Mouse (Mus musculus): ENCODE measurements around the gene Mrpl53. TPM values are rescaled to one million over a fixed set of nuclear protein-coding genes. Genes with fewer than 3 reads are reported as not detected.

Gene Mrpl53
- polyA plus RNA-seq, 2 experiments = 56.6 to 87.4 TPM

GRCm38 (mm10) chr6:83083497-83083896 is 25.3 kb upstream of the Mrpl53 start:
- H3K4me3 ChIP-seq (ENCODE audit: insufficient read depth in 1 of 2, low read depth in 2 of 2, low read length in 2 of 2) = no peak overlapping the region
- ATAC-seq (ENCODE audit: insufficient read depth) (no peak), DNase-seq (ENCODE audit: low read depth in 3 of 3, low spot score in 3 of 3) (no peak)
- peaks cover 8% of the 10 kb centered on the region in 2 experiments for H3K4me1 ChIP-seq (replicated peaks; ENCODE audit: control insufficient read depth in 2 of 2, insufficient read depth in 2 of 2, low read length in 1 of 2)
- peaks cover 6% of the 10 kb centered on the region for H3K36me3 ChIP-seq (replicated peaks; ENCODE audit: control insufficient read depth, insufficient read depth, low read depth)
- no peak overlapping the region for H3K9ac ChIP-seq (replicated peaks)
- TF ChIP-seq CTCF (IDR thresholded peaks at IDR 0.05; ENCODE audit: low read depth) = no peak
- TF ChIP-seq EP300 (IDR thresholded peaks at IDR 0.05; ENCODE audit: low read depth) = no peak
- no peaks in the 10 kb centered on the region for H3K9me3 ChIP-seq (ENCODE audit: control insufficient read depth, low read length)
- no peak overlapping the region for H3K27ac ChIP-seq
- H3K27me3 ChIP-seq (ENCODE audit: control insufficient read depth, insufficient read depth, low read length) = peaks cover 51% of the 10 kb centered on the region
- WGBS (ENCODE audit: insufficient replicate concordance) = 39% methylated on average over 5 of the region's 5 CpGs
- no peak overlapping the region for H3K4me2 ChIP-seq (ENCODE audit: low read depth)

- DNase-seq (ENCODE audit: low read depth in 3 of 3, low spot score in 3 of 3) (no peak), ATAC-seq (ENCODE audit: insufficient read depth) (no peak)
- Histone ChIP-seq H3K9ac (replicated peaks) (no peak overlapping the region; the same call in 1 of the 2 replicates), H3K27me3 (ENCODE audit: control insufficient read depth, insufficient read depth, low read length) (peaks cover 58% of the 10 kb centered on the region), H3K36me3 (replicated peaks; ENCODE audit: control insufficient read depth, insufficient read depth, low read depth) (peaks cover 6% of the 10 kb centered on the region), H3K4me3 (ENCODE audit: insufficient read depth in 1 of 2, low read depth in 2 of 2, low read length in 2 of 2) (no peak overlapping the region), H3K9me3 (ENCODE audit: control insufficient read depth, low read length) (no peaks in the 10 kb centered on the region), H3K4me1 (replicated peaks; ENCODE audit: control insufficient read depth in 2 of 2, insufficient read depth in 2 of 2, low read length in 1 of 2) (peaks cover 0 to 3% of the 10 kb centered on the region in 2 experiments), H3K27ac (no peak overlapping the region), H3K4me2 (ENCODE audit: low read depth) (no peak overlapping the region)
- 15% methylated on average over 6 of the region's 6 CpGs for WGBS (ENCODE audit: insufficient replicate concordance)
- TF ChIP-seq CTCF (IDR thresholded peaks at IDR 0.05; ENCODE audit: low read depth) (no peak), EP300 (IDR thresholded peaks at IDR 0.05; ENCODE audit: low read depth) (no peak)
These were observed 24.4 kb upstream of the Mrpl53 start for GRCm38 (mm10) chr6:83084477-83084876.

- H3K36me3 ChIP-seq (replicated peaks; ENCODE audit: control insufficient read depth, insufficient read depth, low read depth) = no peaks in the 10 kb centered on the region
- no peaks in the 10 kb centered on the region; a peak in 1 of 4 replicates for H3K4me1 ChIP-seq (replicated peaks; ENCODE audit: control insufficient read depth in 2 of 2, insufficient read depth in 2 of 2, low read length in 1 of 2)
- TF ChIP-seq EP300 (IDR thresholded peaks at IDR 0.05; ENCODE audit: low read depth) (no peak), CTCF (IDR thresholded peaks at IDR 0.05; ENCODE audit: low read depth) (no peak)
- no peaks in the 10 kb centered on the region for H3K9me3 ChIP-seq (ENCODE audit: control insufficient read depth, low read length)
- peak within 1 kb of the TSS in 1 of 2 experiments; percentile 2; a peak in 1 of 4 replicates for H3K4me3 ChIP-seq (ENCODE audit: insufficient read depth in 1 of 2, low read depth in 2 of 2, low read length in 2 of 2)
- peak within 1 kb of the TSS; percentile 38 for H3K4me2 ChIP-seq (ENCODE audit: low read depth)
- H3K27ac ChIP-seq = no peak within 1 kb of the TSS
- ATAC-seq (ENCODE audit: insufficient read depth) (no peak), DNase-seq (ENCODE audit: low read depth in 3 of 3, low spot score in 3 of 3) (no peak)
- H3K27me3 ChIP-seq (ENCODE audit: control insufficient read depth, insufficient read depth, low read length) = peaks cover 63% of the 10 kb centered on the region
- H3K9ac ChIP-seq (replicated peaks) = no peak within 1 kb of the TSS
- 2% methylated on average over 42 of the region's 42 CpGs for WGBS (ENCODE audit: insufficient replicate concordance)
These were observed 22.5 kb upstream of the Mrpl53 start, which contains the start of gene Lbx2 for GRCm38 (mm10) chr6:83086121-83087035. Lbx2 (plus strand) TSS chr6:83086367.

GRCm38 (mm10) chr6:83087205-83087925 is 21.5 kb upstream of the Mrpl53 start:
- Histone ChIP-seq H3K9ac (replicated peaks) (no peak overlapping the region), H3K9me3 (ENCODE audit: control insufficient read depth, low read length) (no peaks in the 10 kb centered on the region), H3K4me3 (ENCODE audit: insufficient read depth in 1 of 2, low read depth in 2 of 2, low read length in 2 of 2) (0 out of 4 replicates have a peak overlapping the region, but pooled peaks have one; percentile 2 to 4), H3K36me3 (replicated peaks; ENCODE audit: control insufficient read depth, insufficient read depth, low read depth) (no peaks in the 10 kb centered on the region), H3K4me2 (ENCODE audit: low read depth) (peak overlapping the region; percentile 16), H3K27ac (no peak overlapping the region), H3K4me1 (replicated peaks; ENCODE audit: control insufficient read depth in 2 of 2, insufficient read depth in 2 of 2, low read length in 1 of 2) (no peaks in the 10 kb centered on the region; a peak in 1 of 4 replicates), H3K27me3 (ENCODE audit: control insufficient read depth, insufficient read depth, low read length) (peaks cover 63% of the 10 kb centered on the region)
- ATAC-seq (ENCODE audit: insufficient read depth) (no peak), DNase-seq (ENCODE audit: low read depth in 3 of 3, low spot score in 3 of 3) (no peak)
- 3% methylated on average over 47 of the region's 47 CpGs for WGBS (ENCODE audit: insufficient replicate concordance)
- no peak for TF ChIP-seq CTCF (IDR thresholded peaks at IDR 0.05; ENCODE audit: low read depth)
- TF ChIP-seq EP300 (IDR thresholded peaks at IDR 0.05; ENCODE audit: low read depth) = no peak

- WGBS (ENCODE audit: insufficient replicate concordance) = 13% methylated on average over 9 of the region's 9 CpGs
- 0 out of 4 replicates have a peak overlapping the region, but pooled peaks of 1 of the 2 experiments have one; percentile 4 for H3K4me3 ChIP-seq (ENCODE audit: insufficient read depth in 1 of 2, low read depth in 2 of 2, low read length in 2 of 2)
- no peaks in the 10 kb centered on the region for H3K9me3 ChIP-seq (ENCODE audit: control insufficient read depth, low read length)
- ATAC-seq (ENCODE audit: insufficient read depth) = no peak
- no peaks in the 10 kb centered on the region for H3K36me3 ChIP-seq (replicated peaks; ENCODE audit: control insufficient read depth, insufficient read depth, low read depth)
- TF ChIP-seq CTCF (IDR thresholded peaks at IDR 0.05; ENCODE audit: low read depth) (no peak), EP300 (IDR thresholded peaks at IDR 0.05; ENCODE audit: low read depth) (no peak)
- peak overlapping the region; percentile 16 for H3K4me2 ChIP-seq (ENCODE audit: low read depth)
- H3K27me3 ChIP-seq (ENCODE audit: control insufficient read depth, insufficient read depth, low read length) = peaks cover 65% of the 10 kb centered on the region
- H3K4me1 ChIP-seq (replicated peaks; ENCODE audit: control insufficient read depth in 2 of 2, insufficient read depth in 2 of 2, low read length in 1 of 2) = no peaks in the 10 kb centered on the region; a peak in 1 of 4 replicates
- no peak overlapping the region for H3K27ac ChIP-seq
- no peak overlapping the region for H3K9ac ChIP-seq (replicated peaks)
- no peak for DNase-seq (ENCODE audit: low read depth in 3 of 3, low spot score in 3 of 3)
These were observed 20.9 kb upstream of the Mrpl53 start for GRCm38 (mm10) chr6:83087926-83088260.

Measured in liver, embryonic 14.5 days (tissue).